Mouse (Mus musculus) bone marrow macrophage, adult 2 months (primary cell): ENCODE results near the gene B230307C23Rik. TPM values are rescaled to one million over a fixed set of nuclear protein-coding genes. Genes with fewer than 3 reads are reported as not detected.
A peak's percentile ranks its signal among the peaks of the same experiment; 100 is the strongest.

Source experiments
- H3K27ac ChIP-seq: 2 replicates; pipeline ENCODE4 v1.5.1; 2012; ENCODE audit warnings: low read depth, low read length; ENCODE audit not compliant: insufficient read depth
- H3K4me1 ChIP-seq: 2 replicates; pipeline ENCODE4 v1.6.1; 2012; ENCODE audit warnings: low read length; ENCODE audit not compliant: control insufficient read depth, insufficient read depth
- H3K4me3 ChIP-seq: 2 replicates; pipeline ENCODE4 v1.5.1; 2012; ENCODE audit warnings: mild to moderate bottlenecking, low read length, moderate library complexity; ENCODE audit not compliant: insufficient read depth
- CTCF ChIP-seq: IDR thresholded peaks from 2 replicates; pipeline ENCODE4 v1.5.1; 2012; ENCODE audit warnings: low read depth, mild to moderate bottlenecking, low read length, moderate library complexity
- POLR2A ChIP-seq: IDR thresholded peaks from 2 replicates; pipeline ENCODE4 v1.6.1; 2012; ENCODE audit warnings: mild to moderate bottlenecking, low read depth, low read length, borderline replicate concordance
- polyA plus RNA-seq: library from polyadenylated mRNA; stranded (reverse); fragments of >200 nt; gene quantifications from 2 replicates; pipeline ENCODE4 v1.2.4, GENCODE M21; 2012; ENCODE audit not compliant: missing spikeins, insufficient read depth, insufficient read length

B230307C23Rik gene
- polyA plus RNA-seq: 13.2 and 14.3 TPM in 2 replicates

GRCm38 (mm10) chr16:97996616-97997382 is at the start of gene B230307C23Rik:
Gene B230307C23Rik (plus strand): TSS chr16:97997315.
- TF ChIP-seq CTCF (no peak), POLR2A (no peak)
- Histone ChIP-seq H3K4me3 (peak within 1 kb of the TSS; percentile 67), H3K4me1 (peaks cover 16% of the 10 kb centered on the region), H3K27ac (peak within 1 kb of the TSS; percentile 95)

DNA sequence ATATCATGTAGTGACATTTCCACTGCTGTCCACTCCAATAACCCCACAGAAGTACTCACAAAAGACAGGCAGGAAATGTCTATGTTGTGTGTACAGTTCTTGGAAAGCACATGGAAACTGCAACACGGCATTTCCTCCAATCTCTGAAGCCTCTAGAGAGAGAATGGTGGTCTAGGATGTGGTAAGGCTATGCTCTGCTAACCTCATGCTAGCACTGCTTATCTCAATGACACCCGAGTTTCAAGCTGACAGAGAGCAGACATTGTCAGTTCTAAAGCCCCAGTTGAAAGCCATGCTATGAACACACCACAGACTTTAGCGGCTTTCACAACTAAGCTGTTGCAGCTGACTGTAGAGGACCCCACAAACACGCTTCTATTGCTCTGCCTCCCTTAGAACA is 48.3 kb upstream of the B230307C23Rik start:
- TF ChIP-seq CTCF (no peak), POLR2A (no peak)
- Histone ChIP-seq H3K4me3 (no peak overlapping the region), H3K27ac (no peak overlapping the region), H3K4me1 (peaks cover 8% of the 10 kb centered on the region; the same call in 1 of the 2 replicates)

- TF ChIP-seq CTCF (no peak), POLR2A (no peak)
- Histone ChIP-seq H3K4me1 (peaks cover 16% of the 10 kb centered on the region), H3K4me3 (no peak overlapping the region), H3K27ac (no peak overlapping the region)
Observed at GRCm38 (mm10) chr16:97950061-97950460, 47.1 kb upstream of the B230307C23Rik start.

GRCm38 (mm10) chr16:97952371-97952770 is 44.7 kb upstream of the B230307C23Rik start:
- Histone ChIP-seq H3K27ac (no peak overlapping the region), H3K4me1 (peaks cover 19% of the 10 kb centered on the region), H3K4me3 (no peak overlapping the region)
- TF ChIP-seq POLR2A (no peak), CTCF (no peak)

DNA sequence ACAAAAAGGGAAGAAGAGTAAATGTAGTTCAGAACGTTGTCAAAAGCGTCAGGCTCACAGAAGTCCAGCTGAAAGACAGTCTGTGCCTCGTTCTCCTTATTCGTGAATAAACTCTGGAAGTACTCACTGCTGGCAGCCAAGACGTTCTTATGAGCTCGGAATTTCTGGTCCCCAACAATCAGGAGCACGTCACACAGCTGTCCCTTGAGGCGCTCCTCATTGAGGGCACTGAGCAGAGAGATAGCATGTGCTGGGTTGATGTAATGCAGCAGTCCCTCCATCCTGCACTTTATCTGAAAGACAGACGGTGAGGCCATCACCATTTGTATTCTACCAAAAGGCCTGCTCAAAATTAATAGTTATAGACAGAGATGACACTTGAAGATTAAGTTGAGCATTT is 44.3 kb upstream of the B230307C23Rik start:
- Histone ChIP-seq H3K4me1 (peaks cover 22% of the 10 kb centered on the region), H3K4me3 (no peak overlapping the region), H3K27ac (no peak overlapping the region)
- TF ChIP-seq POLR2A: no peak
- no peak for TF ChIP-seq CTCF

DNA sequence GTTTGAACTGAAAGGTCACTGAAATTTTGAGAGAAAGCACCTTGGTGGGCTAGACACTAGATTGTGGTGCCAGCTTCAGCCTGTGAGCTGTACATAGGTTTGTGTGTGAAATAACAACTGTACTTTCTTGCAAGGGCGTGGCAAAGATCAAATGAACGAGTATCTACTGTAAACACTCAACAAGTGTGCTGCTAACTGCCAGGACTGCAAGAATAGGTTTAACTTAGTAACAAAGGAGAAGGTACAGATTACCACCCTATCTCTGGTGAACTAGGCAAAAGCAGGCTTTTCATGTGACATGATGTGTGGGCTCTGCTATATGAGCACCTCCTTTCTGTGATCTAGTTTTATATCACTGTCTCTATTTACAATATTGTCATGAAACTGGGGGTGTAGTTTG is 43.8 kb upstream of the B230307C23Rik start:
- H3K27ac ChIP-seq: no peak overlapping the region
- H3K4me1 ChIP-seq: peaks cover 24% of the 10 kb centered on the region
- TF ChIP-seq POLR2A (no peak), CTCF (no peak)
- H3K4me3 ChIP-seq: no peak overlapping the region

GRCm38 (mm10) chr16:97956011-97956410 is 41.1 kb upstream of the B230307C23Rik start:
- peaks cover 30% of the 10 kb centered on the region for H3K4me1 ChIP-seq
- TF ChIP-seq CTCF (no peak), POLR2A (no peak)
- no peak overlapping the region for H3K4me3 ChIP-seq
- no peak overlapping the region for H3K27ac ChIP-seq

- no peak for TF ChIP-seq POLR2A
- TF ChIP-seq CTCF: no peak
- Histone ChIP-seq H3K4me1 (peaks cover 30% of the 10 kb centered on the region), H3K4me3 (no peak overlapping the region), H3K27ac (no peak overlapping the region)
Observed at GRCm38 (mm10) chr16:97957626-97958025, 39.5 kb upstream of the B230307C23Rik start.

DNA sequence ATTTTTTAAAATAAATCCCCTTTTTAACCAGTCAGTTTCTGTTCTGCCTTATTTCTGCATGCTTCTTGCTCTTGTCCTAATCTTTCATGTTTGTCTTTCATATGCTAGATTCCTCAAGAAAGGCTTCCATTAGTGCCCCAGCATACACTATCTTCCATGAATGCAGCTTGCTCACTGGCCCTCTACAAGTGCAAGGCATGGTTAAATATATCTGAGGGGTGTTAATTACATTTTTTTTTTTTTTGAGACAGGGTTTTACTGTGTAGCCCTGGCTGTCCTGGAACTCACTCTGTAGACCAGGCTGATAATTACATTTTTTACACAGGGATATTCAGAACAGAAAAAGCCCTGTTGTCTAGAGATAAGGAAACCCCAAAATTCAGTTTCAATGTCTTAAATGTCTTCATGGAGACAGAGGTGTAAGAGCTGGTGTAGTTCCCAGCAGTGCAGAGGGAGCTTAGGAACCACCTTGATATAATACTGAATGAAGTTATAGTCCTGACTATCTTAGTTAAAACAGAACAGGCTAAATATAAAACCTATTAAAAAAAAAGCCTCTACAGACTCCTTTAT is 38.6 kb upstream of the B230307C23Rik start:
- Histone ChIP-seq H3K4me3 (no peak overlapping the region), H3K27ac (no peak overlapping the region)

GRCm38 (mm10) chr16:97960348-97960747 is 36.8 kb upstream of the B230307C23Rik start:
- H3K4me3 ChIP-seq: no peak overlapping the region
- peaks cover 18% of the 10 kb centered on the region for H3K4me1 ChIP-seq
- TF ChIP-seq POLR2A: no peak
- TF ChIP-seq CTCF: no peak
- peak overlapping the region; percentile 29; the same call in 1 of the 2 replicates for H3K27ac ChIP-seq

More for the DNA sequence above, 38.6 kb upstream of the B230307C23Rik start:
- TF ChIP-seq POLR2A: no peak
- TF ChIP-seq CTCF: no peak
- peaks cover 30% of the 10 kb centered on the region for H3K4me1 ChIP-seq
